Mouse (Mus musculus): ENCODE measurements at regions not wholly inside any gene's neighbourhood (a gene's known extent, or its start where the extent isn't known, plus 50 kb on each side); places are given as distances from the start of the nearest gene placed in this dataset.

- DNase-seq = no peak
Measured at GRCm38 (mm10) chr7:34493892-34494291, 100.8 kb upstream of the Lsm14a start.

DNA sequence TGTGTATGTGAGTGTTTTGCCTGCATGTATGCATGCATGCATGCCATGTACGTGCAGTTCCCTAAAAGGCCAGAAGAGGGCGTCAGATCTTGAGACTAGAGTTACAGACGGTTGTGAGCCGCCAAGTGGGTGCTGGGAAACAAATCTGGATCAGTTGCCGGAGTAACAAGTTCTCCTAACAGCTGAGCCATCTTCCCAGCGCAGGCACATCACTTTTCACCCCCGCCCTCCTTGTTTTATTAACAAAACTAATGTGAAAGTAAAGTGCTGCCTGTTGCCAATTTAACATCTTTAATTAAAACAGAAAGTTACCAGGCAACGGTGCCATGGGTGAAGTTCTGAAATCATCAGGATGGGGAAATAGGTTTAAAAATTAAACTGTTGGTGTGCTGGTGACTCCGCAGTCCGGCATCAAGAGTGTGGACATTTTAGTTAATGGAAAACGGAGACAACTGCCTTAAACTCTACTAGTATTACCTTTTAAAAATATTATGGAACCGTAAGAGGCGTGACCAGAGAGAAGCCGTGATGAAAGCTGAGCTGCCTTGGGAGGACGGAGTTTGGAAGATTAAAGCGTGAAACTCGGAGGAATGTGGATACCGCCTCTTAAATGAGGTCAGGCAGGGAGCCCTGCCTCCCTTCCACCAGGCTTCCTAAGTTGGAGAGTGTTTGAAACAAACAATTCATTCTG is 91.9 kb upstream of the Lsm14a start:
- DNase-seq = no peak

GRCm38 (mm10) chr7:34483368-34483767 is 90.3 kb upstream of the Lsm14a start:
- no peak for DNase-seq

DNA sequence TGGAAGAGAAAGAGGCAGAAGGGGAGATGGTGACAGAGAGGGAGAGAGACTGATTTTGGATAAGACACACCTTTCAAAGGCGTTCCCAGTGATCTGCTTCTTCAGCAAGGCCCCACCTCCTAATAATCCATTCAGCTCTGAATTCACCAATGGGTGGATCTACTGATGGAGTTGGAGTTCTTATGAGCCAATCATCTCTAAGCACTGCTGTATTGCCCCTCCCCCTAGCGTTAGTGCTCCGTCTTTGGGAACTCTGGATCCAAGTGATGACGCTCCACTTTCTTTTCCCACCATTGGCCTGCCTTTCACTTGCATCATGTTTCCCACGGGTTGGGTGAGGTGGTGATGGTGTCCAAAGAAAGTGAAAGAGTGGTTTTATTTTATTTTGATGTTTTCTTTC is 87.7 kb upstream of the Lsm14a start:
- DNase-seq = no peak

GRCm38 (mm10) chr7:34471003-34471402 is 77.9 kb upstream of the Lsm14a start:
- no peak for DNase-seq

- peak; percentile 71 for DNase-seq
Measured at GRCm38 (mm10) chr7:34462069-34462468, 69.0 kb upstream of the Lsm14a start.

DNA sequence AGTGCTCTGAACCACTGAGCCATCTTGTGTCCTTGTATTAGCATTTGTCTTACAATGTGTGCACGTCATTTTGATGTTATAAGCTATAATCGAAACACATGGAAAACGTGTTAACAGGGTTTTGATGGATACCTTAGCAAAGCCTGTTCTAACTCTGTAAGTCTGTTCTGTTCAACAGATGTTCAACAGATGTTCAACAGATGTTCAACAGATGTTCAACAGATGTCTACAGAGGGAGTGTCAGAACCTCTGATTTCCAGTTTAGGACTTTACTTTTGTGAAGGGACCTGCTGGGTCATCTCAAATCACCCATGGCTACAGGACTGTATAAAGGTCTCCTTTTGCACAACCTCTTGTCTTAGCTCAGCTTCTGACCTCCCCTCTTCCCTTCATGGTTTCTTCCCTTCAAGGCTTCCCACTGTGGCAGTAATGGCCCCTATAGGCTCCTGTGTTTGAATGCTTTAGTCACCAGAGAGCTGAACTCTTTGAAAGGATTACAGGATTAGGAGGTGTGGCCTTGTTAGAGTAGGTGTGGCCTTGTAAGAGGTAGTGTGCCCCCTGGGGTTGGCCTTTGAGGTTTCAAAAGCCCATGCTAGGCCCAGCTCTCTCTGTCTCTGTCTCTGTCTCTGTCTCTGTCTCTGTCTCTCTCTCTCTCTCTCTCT is 66.8 kb upstream of the Lsm14a start:
- DNase-seq = no peak

DNA sequence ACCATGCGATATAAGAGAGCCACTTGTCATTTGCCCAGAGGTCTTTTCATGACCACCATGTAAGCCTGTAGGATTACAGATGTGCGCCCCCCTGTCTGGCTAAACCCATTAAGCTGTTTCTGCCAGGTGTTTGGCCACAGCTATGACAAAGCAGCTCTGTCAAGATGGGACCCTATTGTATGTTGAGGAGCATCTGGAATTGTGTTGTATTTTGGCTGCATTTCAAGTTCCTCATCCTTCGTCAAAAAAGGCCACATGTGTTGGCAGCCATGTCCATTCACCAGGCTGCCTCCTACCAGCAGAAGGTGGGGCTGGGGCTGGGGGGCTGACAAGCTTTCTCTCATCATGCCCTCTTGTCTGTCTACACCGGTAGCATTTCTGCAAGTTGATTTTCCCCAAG is 65.7 kb upstream of the Lsm14a start:
- no peak for DNase-seq

DNA sequence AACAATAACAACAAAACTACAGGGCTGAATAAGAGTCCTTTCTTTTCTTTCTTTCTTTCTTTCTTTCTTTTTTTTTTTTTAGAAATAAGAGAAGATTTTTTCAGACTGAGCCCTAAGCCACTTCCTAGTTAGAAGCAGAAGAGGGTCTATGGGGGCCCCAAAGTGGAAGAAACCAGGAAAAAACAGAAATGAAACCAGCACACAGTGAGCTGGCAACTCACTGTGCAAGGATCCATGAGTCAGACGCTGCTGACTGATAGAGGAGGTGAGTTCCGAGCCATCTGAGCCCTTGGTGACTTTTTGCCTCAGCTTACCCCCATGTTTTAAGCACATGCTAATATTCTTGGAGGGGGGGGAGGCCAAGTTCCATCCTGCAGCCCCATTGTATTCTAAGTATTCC is 55.2 kb upstream of the Lsm14a start:
- DNase-seq = no peak

DNA sequence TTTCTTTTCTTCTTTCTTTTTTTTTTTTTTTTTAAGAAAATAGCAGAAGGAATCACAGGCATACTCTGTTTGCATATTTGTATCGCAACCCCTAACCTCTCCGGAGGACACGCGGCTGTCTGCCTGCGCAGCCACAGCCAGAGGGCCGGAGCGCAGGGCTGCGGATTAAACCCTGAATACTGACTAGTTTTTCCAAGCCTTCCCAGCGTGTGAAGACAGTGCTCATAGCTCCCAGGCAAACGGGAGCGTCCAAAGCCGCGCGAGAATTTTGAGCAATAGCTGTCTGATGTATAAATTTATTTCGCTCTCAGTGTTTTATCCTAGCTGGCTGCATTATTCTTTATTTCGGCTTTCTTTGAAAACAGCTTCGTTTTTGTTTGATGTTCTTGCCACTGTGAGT is 51.1 kb upstream of the Lsm14a start:
- DNase-seq = no peak

All from adrenal gland, postnatal 14 days (tissue).